Mouse (Mus musculus) embryonic facial prominence, embryonic 14.5 days (tissue): ENCODE data around the gene Fam84b. TPM values are rescaled to one million over a fixed set of nuclear protein-coding genes. Genes with fewer than 3 reads are reported as not detected.

Source experiments
- ATAC-seq: fragments of 200-750 bp; cut with Nextera tagmentation; 2 replicates; pipeline ENCODE4 v1.8.0; 2017; ENCODE audit warnings: low read depth, moderate number of reproducible peaks, moderate TSS enrichment
- DNase-seq: peaks from one replicate; pipeline ENCODE4 v3.0.0-alpha.2; 2015; ENCODE audit warnings: low spot score
- H3K27ac ChIP-seq: fragments of 300-500 bp; sonication (generic); replicated peaks from 2 replicates; pipeline ENCODE4 v1.5.1; 2014; ENCODE audit warnings: low read depth, mild to moderate bottlenecking, low read length, moderate library complexity
- H3K27me3 ChIP-seq: fragments of 300-500 bp; sonication (generic); replicated peaks from 2 replicates; pipeline ENCODE4 v1.6.1; 2014; ENCODE audit warnings: low read length; ENCODE audit not compliant: control insufficient read depth, insufficient read depth
- H3K36me3 ChIP-seq: fragments of 300-500 bp; sonication (generic); 2 replicates; pipeline ENCODE4 v1.6.1; 2014; ENCODE audit warnings: low read length, mixed read lengths; ENCODE audit not compliant: control insufficient read depth, insufficient read depth
- H3K4me1 ChIP-seq: fragments of 300-500 bp; sonication (generic); 2 replicates; pipeline ENCODE4 v1.6.1; 2014; ENCODE audit warnings: antibody characterized with exemption, low read length; ENCODE audit not compliant: control insufficient read depth, insufficient read depth
- H3K4me2 ChIP-seq: fragments of 300-500 bp; sonication (generic); 2 replicates; pipeline ENCODE4 v1.6.1; 2014; ENCODE audit warnings: low read depth, mild to moderate bottlenecking, low read length, moderate library complexity, mixed read lengths
- H3K4me3 ChIP-seq: fragments of 300-500 bp; sonication (generic); 2 replicates; pipeline ENCODE4 v1.5.1; 2014; ENCODE audit warnings: low read depth, mild to moderate bottlenecking, low read length
- H3K9ac ChIP-seq: fragments of 300-500 bp; sonication (generic); 2 replicates; pipeline ENCODE4 v1.6.1; 2014; ENCODE audit warnings: low read depth, mild to moderate bottlenecking, low read length, moderate library complexity, mixed read lengths
- H3K9me3 ChIP-seq: fragments of 300-500 bp; sonication (generic); 2 replicates; pipeline ENCODE4 v1.6.1; 2016; ENCODE audit warnings: low read length; ENCODE audit not compliant: control insufficient read depth
- WGBS: fragments of 180-500 bp; shearing (Covaris S2); extraction: QIAGEN DNeasy Blood & Tissue Kit; methylation state at CpG from one replicate; pipeline ENCODE4 v1.1.7; 2014; 5-methylcytosine and 5-hydroxymethylcytosine counted together
- polyA plus RNA-seq: library from polyadenylated mRNA; unstranded; fragments of >200 nt; fragmentation: Nextera tagmentation; extraction: Ambion mirVana; gene quantifications from 2 replicates; pipeline ENCODE4 v1.2.1, GENCODE M21; 2014

Gene Fam84b
- 9.5 and 9.9 TPM in 2 replicates for polyA plus RNA-seq

DNA sequence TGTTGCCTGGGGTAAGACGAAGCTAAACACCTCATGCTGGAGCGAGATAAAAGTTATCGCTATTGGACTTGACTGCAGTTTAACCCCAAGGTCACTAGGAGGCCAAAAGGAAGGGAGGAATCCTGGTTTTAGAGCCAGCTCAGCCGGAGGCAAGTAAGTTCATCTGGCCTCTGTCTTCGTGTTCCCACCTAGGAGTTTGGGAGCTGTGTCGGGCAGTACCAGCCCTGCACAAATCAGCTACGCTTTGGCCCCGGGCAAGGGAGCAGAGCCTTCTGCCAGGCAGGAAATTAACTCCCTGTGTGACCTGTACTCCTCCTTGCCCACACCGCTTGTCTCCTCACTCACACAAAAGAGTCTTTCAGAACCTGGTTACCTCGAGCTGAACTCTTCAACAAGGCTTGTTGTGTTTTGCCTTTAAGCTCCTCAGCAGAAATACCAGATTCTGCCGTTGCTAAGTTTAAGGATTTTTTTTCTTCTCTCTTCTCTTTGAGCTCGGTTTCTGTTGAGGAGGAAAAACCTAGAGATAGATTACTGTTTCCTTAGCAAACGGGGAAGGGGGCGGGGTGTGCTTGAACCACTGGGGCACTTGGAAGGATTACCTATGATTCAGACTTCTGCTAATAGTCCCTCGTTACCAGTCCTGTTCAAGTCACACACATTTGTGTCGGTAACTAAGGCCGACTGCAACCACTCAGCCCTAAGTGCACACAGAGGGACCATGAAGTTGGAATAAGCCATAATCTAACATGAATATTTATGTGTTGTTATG lies at the start of gene Fam84b:
Fam84b (minus strand) TSS at position 548 of the 769 bp plus-strand sequence.
- Histone ChIP-seq H3K4me2 (peak within 1 kb of the TSS; percentile 15), H3K9ac (no peak within 1 kb of the TSS; the same call in 1 of the 2 replicates), H3K4me1 (peaks cover 13% of the 10 kb centered on the region), H3K27me3 (no peaks in the 10 kb centered on the region), H3K9me3 (no peaks in the 10 kb centered on the region; the same call in 1 of the 2 replicates), H3K4me3 (no peak within 1 kb of the TSS), H3K27ac (peak within 1 kb of the TSS; percentile 40; the same call in 1 of the 2 replicates), H3K36me3 (no peaks in the 10 kb centered on the region)
- WGBS, result 11% methylated on average over 17 of the region's 17 CpGs
- ATAC-seq (peak; percentile 74), DNase-seq (peak; percentile 78)

DNA sequence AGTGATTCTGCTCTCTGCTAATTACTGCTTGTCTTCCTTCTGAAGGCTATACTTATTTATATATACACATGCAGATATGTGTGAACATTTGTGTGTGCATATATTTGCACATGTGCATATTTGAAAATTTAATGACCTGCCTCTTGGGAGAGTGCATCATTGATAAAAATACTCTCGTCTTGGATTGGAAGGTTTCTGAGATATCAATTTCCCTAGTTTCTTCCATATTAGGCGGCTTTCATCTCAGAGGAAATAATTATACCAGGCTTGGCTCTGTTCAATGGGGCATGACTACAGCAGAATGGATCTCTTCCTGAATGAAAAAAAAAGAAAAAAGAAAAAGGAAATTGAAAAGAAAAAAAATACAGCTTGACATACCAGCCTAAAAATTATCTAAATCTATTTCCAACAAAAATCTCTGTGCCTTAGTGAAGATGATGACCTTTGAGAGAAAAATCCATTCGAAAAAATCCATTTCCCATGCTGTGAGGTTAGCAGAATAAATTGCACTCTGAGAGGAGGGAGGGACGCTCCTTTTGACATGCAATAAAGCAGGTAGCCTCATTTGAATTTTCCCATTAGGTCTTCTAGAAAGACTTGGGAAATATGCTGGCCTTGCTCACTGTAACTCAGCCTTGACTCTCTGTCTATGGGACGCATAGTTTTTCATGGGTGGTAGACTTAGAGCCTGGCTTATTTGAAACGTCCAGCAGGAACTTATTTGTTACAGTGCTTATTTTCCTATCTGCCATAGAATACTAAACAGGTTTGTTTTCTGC lies 44.8 kb upstream of the Fam84b start:
- H3K36me3 ChIP-seq, result no peaks in the 10 kb centered on the region
- no peaks in the 10 kb centered on the region for H3K9me3 ChIP-seq
- no peak overlapping the region for H3K4me3 ChIP-seq
- no peak overlapping the region for H3K9ac ChIP-seq
- DNase-seq (no peak), ATAC-seq (no peak)
- 56% methylated on average over 6 of the region's 6 CpGs for WGBS
- H3K4me2 ChIP-seq, result no peak overlapping the region
- no peaks in the 10 kb centered on the region for H3K27me3 ChIP-seq
- no peak overlapping the region for H3K27ac ChIP-seq
- no peaks in the 10 kb centered on the region for H3K4me1 ChIP-seq

DNA sequence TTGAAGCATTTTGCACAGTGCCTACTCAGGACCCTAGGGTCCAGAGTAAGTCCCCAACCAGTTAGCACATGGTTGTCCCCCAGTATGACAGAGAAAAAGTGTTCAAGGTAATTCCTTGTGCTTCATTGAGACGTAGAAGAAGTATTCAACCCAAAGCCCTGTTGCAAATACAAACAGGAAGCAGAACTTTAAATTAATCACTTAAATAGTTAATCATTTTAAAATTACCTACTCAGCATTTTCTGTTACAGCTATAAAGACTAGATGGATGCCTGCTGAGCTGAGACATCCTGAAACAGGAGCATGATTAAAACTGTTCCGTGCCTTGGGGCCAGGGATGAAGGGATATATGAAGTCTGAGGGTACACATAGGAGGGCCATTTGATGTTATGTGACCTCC lies 42.5 kb upstream of the Fam84b start:
- H3K36me3 ChIP-seq, result no peaks in the 10 kb centered on the region
- no peak overlapping the region for H3K4me3 ChIP-seq
- ATAC-seq, result no peak
- DNase-seq, result no peak
- H3K9me3 ChIP-seq, result no peaks in the 10 kb centered on the region
- no peaks in the 10 kb centered on the region for H3K4me1 ChIP-seq
- H3K27me3 ChIP-seq, result no peaks in the 10 kb centered on the region
- H3K9ac ChIP-seq, result no peak overlapping the region
- no peak overlapping the region for H3K4me2 ChIP-seq
- 70% methylated on average over 2 of the region's 2 CpGs for WGBS
- no peak overlapping the region for H3K27ac ChIP-seq

DNA sequence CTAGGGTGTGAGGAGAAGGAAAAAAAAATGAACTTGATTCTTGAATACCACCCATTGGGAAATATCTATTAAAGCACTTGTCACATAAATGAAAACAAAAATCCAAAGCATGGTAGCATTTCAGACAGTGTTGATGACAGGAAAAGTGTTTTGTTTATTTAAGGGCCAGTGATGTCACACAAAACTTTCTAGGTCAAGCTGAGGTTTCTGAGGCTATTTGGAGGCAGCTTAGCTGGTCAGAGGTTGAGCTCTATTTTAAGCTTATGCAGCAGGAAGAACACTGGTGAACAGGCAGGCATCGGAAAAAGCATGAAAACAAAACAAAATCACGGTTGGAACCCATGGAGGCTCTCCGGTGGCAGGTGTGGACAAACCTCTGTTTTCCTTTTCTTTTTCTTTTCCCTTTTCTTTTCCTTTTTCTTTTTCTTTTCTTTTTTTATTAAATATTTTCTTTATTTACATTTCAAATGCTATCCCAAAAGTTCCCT lies 39.4 kb upstream of the Fam84b start:
- ATAC-seq (no peak), DNase-seq (no peak)
- Histone ChIP-seq H3K36me3 (no peaks in the 10 kb centered on the region), H3K9me3 (no peaks in the 10 kb centered on the region), H3K27me3 (no peaks in the 10 kb centered on the region), H3K27ac (no peak overlapping the region), H3K4me1 (no peaks in the 10 kb centered on the region), H3K9ac (no peak overlapping the region), H3K4me2 (no peak overlapping the region), H3K4me3 (no peak overlapping the region)
- 60% methylated on average over 3 of the region's 3 CpGs for WGBS

DNA sequence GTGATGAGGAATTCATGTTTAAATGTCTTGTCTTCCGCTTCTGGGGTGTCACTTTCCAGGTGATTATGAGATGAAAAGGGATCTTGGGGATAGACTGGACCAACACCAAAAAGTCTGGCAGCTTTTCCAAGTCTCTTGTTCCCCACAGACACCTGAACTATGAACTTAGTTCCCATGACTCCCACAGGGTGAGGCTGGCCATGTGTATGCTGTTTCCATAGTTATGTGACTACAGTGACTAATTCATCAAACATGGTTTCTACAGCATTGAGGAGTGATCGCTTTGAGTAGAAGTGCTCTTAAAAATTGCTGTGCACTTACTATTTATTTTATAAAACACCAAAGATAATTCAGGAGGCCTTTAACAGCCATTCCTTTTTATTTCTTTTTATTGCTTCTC lies 35.1 kb upstream of the Fam84b start:
- no peak overlapping the region for H3K4me3 ChIP-seq
- no peak overlapping the region for H3K27ac ChIP-seq
- no peaks in the 10 kb centered on the region for H3K9me3 ChIP-seq
- DNase-seq (no peak), ATAC-seq (no peak)
- no peak overlapping the region for H3K9ac ChIP-seq
- no peaks in the 10 kb centered on the region for H3K27me3 ChIP-seq
- WGBS, result 77% methylated on average over 2 of the region's 2 CpGs
- H3K36me3 ChIP-seq, result no peaks in the 10 kb centered on the region
- no peaks in the 10 kb centered on the region for H3K4me1 ChIP-seq
- no peak overlapping the region for H3K4me2 ChIP-seq

DNA sequence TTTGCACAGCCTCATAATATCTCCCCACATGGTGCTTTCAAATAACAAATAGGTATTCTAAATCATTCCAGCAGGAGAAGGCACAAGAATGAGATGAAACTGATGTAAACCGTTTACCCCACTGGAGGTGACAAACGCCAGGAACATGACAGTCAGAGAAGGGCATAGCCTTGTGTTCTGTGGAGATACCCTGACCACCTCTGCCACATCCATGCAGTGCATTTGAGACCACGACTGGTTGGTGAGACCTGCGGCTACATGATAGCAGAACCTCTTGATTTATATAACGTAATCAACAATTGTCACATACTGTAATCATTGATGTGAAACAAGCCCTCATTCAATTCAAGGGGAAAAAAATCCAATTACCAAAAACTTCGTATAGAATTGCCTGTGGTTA lies 22.1 kb upstream of the Fam84b start:
- Histone ChIP-seq H3K9ac (no peak overlapping the region), H3K27me3 (no peaks in the 10 kb centered on the region), H3K9me3 (no peaks in the 10 kb centered on the region), H3K4me1 (no peaks in the 10 kb centered on the region), H3K4me3 (no peak overlapping the region), H3K27ac (no peak overlapping the region), H3K36me3 (no peaks in the 10 kb centered on the region), H3K4me2 (no peak overlapping the region)
- DNase-seq, result no peak
- WGBS, result 86% methylated on average over 6 of the region's 6 CpGs
- ATAC-seq, result no peak

DNA sequence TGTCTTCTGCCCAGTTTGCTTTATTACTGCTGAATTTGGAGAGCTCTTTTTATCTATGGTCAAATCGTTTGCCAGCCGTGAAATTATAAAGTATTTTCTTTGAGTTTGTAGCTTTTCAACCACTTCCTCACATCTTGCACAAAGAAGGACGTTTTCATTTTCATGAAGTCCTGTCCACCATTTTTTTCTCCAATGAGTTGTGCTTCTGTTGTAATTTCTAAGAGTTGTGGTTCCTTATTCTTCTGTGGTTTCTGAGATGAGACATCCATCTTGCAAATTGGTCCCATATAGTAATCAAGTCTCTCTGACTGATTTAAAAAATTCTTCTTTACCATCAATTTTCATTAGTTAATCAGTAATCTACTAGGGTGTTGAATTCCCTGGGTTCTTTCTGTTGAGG lies 8.8 kb upstream of the Fam84b start:
- H3K4me1 ChIP-seq, result no peaks in the 10 kb centered on the region
- H3K4me2 ChIP-seq, result no peak overlapping the region
- WGBS, result 79% methylated on average over 3 of the region's 3 CpGs
- no peak overlapping the region for H3K4me3 ChIP-seq
- no peak for ATAC-seq
- H3K36me3 ChIP-seq, result no peaks in the 10 kb centered on the region
- no peak overlapping the region for H3K27ac ChIP-seq
- no peak overlapping the region for H3K9ac ChIP-seq
- H3K9me3 ChIP-seq, result no peaks in the 10 kb centered on the region
- no peak for DNase-seq
- H3K27me3 ChIP-seq, result no peaks in the 10 kb centered on the region

DNA sequence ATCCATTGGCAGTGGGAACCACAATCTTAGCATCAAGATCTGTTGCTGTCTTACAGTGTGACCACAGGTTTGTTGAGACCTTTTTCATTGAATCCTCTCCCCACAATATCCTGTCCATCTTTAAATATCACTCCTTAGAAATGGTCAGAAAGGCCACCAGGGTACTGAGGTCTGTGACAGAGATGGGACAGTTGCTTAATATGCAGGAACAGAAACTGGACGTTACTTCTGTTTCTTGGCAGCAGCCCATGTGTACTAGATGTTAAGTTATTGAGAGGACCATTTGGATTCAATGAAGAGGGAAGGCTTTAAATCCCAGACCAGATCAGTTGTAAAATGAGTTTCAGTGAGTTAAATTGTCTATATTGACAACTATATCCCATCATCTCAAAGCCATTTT lies 1.5 kb upstream of the Fam84b start:
- H3K27ac ChIP-seq, result no peak overlapping the region

More for the DNA sequence above, 1.5 kb upstream of the Fam84b start:
- H3K27me3 ChIP-seq, result no peaks in the 10 kb centered on the region
- no peak overlapping the region for H3K4me3 ChIP-seq
- 72% methylated on average over 1 of the region's 1 CpGs for WGBS
- no peak overlapping the region for H3K9ac ChIP-seq
- no peaks in the 10 kb centered on the region; the same call in 1 of the 2 replicates for H3K9me3 ChIP-seq
- H3K4me1 ChIP-seq, result peaks cover 3% of the 10 kb centered on the region; the same call in 1 of the 2 replicates
- ATAC-seq (no peak), DNase-seq (no peak)
- H3K4me2 ChIP-seq, result no peak overlapping the region
- no peaks in the 10 kb centered on the region for H3K36me3 ChIP-seq
